Mouse (Mus musculus) CD4-positive helper T cell, adult 2 months (primary cell): ENCODE data around the gene Nedd9.
A peak's percentile ranks its signal among the peaks of the same experiment; 100 is the strongest.
"Not testable (repeated sequence)": the region's sequence is repeated elsewhere in the genome, so short reads cannot be mapped to it uniquely, and the experiment has no call there.

Source experiments
- DNase-seq: peaks from one replicate; pipeline ENCODE4 v3.0.0-alpha.2; 2012; ENCODE audit warnings: low read depth, missing footprints, low spot score

Nedd9 gene

GRCm38 (mm10) chr13:41374886-41375285 is 112.3 kb downstream of the Nedd9 start:
- no peak for DNase-seq

- peak; percentile 85 for DNase-seq
Measured at GRCm38 (mm10) chr13:41372555-41373460, 114.4 kb downstream of the Nedd9 start.

- no peak for DNase-seq
Measured at GRCm38 (mm10) chr13:41371547-41371946, 115.6 kb downstream of the Nedd9 start.

DNA sequence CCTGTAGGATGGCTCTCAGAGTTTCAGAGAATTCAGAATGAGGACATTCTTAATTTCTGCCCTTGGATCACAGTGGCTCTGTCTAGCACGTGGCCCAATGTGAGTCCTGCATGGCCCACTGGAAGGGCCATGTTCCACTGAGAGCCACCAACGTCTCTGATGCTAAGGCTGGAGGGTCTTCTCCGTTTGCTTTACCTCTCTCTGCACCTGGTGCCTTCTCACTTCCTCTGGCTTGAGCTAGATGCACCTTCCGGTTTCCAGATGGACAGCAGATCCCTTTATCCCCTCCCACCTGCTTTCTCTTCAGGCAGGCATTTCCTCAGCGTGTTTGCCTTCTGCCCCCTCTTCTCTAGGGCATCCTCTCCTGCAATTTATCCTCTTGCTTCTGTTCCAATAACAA is 118.5 kb downstream of the Nedd9 start:
- DNase-seq, result no peak

DNA sequence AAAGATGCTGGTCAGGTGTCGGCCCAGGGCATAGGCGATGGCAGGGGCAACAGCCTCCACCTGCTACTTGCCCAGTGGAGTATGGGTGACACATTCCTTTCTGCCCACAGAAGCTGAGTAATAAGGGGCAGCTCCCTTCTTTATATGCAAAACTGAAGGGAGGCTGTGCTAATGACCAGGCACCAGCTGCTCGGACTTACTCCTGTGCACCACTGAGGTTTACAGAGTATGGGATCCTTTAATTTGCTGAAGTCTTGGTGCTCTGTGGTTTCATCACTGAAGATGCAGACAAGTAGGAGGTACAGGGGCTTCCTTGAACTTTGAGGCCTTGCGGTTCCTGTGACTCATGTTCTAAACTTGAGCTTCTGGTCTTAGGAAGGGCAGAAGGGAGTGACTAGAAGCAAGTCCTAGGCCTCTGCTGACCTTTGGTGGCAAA is 120.0 kb downstream of the Nedd9 start:
- peak; percentile 60 for DNase-seq

- DNase-seq, result not testable (repeated sequence)
Measured at GRCm38 (mm10) chr13:41366609-41367008, 120.6 kb downstream of the Nedd9 start.

DNA sequence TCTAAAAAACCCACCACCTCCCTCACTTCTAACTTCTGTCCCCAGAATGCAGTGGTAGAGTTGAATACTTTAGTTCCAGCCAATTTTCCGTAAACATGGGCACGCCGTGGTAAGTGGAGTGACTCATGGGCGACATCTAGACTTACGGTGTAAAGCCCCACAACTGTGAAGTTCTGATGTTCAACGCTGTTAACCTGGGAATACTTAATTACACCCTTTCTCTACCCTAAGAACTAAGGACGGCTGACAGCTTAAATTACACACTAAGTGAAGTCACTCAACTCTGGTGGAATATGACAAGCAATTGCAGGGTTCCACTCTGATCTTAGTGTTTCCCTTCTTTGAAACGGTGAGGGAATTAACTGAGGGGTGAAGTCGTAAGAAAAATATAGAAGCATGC is 122.9 kb downstream of the Nedd9 start:
- peak; percentile 15 for DNase-seq

DNA sequence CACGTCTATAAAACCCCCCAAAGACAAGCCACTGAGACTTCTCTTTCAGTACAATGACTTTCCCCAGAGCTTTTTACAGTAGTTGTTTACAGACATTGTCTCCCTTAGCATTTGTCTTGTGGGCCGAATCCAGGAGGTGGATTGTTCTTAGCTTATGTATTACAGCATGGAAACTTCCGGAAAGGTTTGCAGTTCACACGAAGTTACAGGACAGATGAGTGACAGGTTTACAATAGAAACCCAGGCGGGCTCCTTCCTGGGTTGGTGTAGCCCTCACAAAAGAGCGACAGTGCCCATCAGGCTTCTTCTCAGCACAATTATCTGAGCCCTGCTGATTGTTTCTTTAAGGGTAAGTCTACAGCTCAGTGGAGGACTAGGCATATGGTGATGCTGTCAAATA is 124.3 kb downstream of the Nedd9 start:
- no peak for DNase-seq

DNA sequence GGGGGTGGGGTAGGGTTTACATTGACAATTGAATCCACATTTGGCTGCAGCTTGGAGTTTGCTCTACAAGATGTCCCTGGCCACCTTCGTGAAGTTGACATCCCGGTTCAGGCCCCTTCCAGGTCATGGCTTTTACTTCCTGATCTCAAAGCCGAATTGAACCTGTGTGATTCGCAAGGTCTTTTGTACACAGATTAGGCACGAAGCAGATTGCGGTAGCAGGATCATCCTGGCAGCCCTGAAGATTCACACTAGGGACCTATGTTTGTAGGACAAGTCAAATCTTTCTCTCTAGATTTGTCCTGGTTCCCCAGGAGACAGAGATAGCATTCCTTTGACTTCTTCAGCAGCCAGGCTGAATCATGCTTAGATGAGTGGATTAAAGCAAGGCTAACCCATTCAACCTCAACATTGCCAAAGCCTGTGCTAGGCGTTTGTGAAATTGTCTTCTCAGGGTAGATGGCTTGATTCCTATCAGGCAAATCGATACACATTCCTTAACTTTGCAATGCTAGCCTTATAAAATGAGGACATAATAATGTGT is 126.8 kb downstream of the Nedd9 start:
- DNase-seq, result no peak

- DNase-seq, result no peak
Measured at GRCm38 (mm10) chr13:41359330-41360215, 127.6 kb downstream of the Nedd9 start.

- peak; percentile 95 for DNase-seq
Measured at GRCm38 (mm10) chr13:41358480-41359180, 128.5 kb downstream of the Nedd9 start.

DNA sequence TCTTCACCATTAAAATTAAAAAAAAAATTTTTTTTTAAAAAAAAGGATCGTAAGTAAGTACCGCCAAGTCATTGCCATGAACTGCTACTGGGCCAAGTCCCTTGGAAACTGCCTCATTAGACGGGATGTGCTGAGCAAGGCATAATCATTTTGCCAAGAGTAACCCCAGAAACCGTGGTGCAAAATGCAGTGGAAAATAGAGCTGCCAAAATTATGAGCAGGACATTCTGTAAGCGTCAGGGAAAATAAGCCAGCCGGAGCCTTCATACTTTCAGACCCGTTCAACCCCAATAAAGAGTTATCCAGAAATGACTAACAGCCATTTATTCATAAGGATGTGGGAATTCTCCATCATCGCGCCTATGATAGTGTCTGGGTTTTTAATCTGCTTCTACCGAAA is 129.2 kb downstream of the Nedd9 start:
- DNase-seq, result peak; percentile 44

- DNase-seq, result peak; percentile 19
Measured at GRCm38 (mm10) chr13:41357586-41357985, 129.6 kb downstream of the Nedd9 start.

DNA sequence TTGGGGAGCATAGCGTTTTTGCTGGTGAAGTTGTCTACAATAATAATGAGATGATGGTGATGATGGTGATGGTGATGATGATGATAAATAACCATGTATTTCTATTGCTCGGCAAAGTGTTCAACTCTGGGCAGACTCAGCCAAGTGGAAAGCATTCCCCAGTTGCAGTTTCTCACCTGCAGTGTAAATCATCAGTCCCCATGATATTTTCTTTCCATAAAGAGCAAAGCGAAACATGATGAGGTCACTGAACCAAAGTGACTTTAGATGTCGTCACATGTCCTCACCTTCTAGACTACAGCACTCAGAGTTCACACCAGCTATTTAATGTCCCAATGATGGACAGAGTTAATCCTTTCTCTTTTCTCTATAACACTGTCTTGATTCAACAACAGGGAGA is 130.0 kb downstream of the Nedd9 start:
- peak; percentile 40 for DNase-seq

DNA sequence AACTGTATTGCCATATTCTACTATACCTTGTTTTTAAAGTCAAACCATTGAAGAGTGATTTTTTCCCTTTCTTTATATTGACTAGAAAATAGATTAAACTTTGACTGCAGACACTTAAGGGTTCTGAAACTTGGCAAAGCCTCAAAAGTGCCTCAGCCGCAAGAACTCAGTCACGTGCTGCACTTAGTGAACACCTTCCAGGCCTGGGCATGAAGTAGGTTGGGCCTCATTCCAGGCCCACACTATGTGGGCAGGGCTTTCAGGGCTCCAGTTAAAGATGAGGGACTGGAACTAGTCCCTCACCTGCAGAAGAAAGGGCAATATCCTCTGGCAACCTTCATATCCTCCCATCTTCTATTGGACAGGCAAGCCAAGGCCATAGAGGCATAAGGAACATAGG is 131.6 kb downstream of the Nedd9 start:
- peak; percentile 64 for DNase-seq

DNA sequence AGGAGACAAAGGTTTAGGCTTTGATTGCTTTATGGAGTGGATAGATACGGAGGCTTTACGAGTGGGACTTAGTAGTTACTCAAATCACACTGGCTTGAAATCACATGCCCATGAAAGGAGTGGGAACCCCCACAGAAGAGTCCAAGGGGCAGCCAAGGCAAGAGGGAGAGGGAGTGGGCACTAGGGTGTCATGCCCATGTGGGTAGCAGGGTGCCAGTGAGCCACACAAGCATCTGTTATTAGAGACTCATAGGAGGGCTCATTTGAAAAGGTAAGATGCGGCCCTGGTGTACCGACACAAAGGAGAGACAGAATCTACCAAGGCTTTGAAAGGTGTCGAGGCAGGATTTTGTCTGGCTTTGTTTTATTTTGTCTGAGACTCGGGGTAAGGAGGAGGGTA is 132.6 kb downstream of the Nedd9 start:
- no peak for DNase-seq

- no peak for DNase-seq
Measured at GRCm38 (mm10) chr13:41353676-41354075, 133.5 kb downstream of the Nedd9 start.

DNA sequence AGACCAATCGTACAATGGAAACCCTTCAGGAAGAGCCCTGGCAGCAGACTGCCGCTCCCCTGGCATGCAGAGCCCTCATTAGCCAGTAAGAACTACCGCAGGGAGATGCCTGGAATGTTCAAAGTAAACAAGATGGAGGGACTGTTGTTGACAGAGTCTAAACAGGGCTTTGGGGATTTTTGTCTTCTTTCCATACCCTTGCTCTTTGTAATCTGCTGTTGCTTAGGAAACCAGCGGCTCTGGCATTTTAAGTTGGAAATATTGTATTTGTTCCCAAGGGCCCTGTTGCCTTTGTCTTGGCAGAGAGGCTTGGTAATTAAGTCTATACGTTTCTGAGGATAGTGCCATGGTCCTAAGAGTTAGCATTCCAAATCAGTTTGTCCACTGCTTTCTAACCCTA is 134.8 kb downstream of the Nedd9 start:
- no peak for DNase-seq

DNA sequence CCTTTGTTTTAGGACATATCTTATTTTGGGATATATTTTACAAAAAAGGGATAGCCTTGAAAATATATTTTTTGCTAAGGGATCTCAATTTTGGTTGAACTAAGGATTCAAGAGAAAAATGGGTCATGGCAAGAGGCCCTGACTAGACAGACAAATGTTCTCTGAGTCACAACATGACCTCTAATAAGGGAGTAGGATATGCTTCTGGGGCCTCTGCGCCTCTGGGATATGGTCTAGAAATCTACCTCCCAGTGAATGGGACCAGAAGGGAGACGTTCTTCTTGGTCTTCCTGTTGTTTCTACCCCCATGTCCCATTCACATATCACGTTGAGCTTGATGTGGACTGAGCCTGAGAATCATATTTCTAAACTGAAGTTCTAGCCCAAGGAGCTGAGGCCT is 136.6 kb downstream of the Nedd9 start:
- no peak for DNase-seq

GRCm38 (mm10) chr13:41349770-41350169 is 137.4 kb downstream of the Nedd9 start:
- no peak for DNase-seq

DNA sequence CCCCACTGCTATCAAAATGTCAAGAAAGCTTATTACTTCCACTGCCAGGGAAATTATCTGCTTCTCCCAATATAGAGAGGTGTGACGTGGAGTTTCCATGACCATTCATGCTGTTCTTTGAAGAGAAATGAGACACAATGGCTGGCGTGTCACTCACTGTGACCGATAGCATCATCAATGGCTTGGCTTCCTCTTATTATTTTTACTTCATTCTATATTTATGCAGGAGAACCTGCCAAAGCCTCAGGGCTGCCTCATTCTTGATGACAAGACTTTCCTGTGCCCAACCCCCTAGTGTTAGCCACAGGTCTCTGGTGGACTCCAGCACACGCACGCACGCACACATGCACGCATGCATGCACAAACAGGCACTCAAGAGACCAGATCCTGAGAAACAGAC is 141.4 kb downstream of the Nedd9 start:
- peak; percentile 16 for DNase-seq

DNA sequence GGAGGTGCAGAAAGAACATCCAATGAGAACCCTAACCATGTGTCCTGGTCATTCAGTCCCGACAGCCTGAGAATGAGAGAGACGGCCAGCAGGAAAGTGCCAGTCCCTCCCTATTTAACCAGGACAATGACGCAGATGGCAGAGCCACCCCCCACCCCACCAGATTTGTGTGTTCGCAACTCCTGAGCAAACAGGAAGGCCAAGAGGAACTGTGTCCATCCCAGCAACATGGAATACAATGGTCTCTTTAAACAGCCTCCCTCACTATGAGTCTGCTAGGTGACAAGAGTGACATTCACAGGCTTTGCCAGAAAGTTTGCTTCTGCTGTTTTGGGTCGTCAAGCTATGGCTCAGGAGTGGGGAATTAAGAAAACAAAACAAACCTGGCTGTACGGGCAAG is 141.9 kb downstream of the Nedd9 start:
- no peak for DNase-seq
